Mouse (Mus musculus): ENCODE data around the gene 1700093K21Rik. TPM values are rescaled to one million over a fixed set of nuclear protein-coding genes. Genes with fewer than 3 reads are reported as not detected.
"Not testable (repeated sequence)": the region's sequence is repeated elsewhere in the genome, so short reads cannot be mapped to it uniquely, and the experiment has no call there.

1700093K21Rik gene
- not detected in 2 replicates for polyA plus RNA-seq (2016; fragmentation: Nextera tagmentation; extraction: Ambion mirVana)

DNA sequence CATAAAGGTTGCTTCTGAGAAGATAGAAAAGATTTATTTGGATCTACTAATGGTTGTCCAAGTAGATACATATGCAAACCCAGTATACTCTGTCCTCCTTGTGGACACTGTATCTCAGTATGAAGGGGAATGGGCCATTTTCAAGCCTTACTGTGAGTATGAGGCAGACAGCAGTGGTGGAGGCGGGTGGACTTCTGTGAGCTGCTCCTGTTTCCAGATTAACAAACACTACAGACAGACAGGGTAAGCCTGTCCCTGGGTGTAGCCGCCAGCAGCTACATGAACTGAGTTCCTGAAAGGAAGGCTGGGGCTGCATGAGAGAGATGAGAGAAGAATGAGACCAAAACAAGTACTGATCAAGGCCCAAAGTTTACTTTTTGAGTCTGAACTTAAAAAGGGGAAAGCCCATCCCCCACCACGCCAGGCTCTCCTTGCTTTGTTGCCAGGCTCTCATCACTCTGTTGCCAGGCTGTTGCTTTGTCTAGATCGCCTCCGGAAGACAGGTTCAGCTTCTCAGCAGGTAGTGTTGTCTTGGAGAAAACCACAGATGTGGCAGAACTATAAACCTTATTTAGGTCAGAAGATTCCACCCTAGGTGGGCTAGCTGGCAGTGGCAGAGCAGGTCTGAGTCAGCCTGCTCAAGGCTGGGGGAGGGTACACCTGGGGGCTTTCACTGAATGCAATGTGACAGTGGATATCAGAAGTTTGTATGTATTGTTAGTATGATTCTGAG lies at the start of gene 1700093K21Rik:
Gene 1700093K21Rik, minus strand, starts transcription at position 683 of the 733 bp plus-strand sequence.
- WGBS: 49% methylated on average over 5 of the region's 5 CpGs

DNA sequence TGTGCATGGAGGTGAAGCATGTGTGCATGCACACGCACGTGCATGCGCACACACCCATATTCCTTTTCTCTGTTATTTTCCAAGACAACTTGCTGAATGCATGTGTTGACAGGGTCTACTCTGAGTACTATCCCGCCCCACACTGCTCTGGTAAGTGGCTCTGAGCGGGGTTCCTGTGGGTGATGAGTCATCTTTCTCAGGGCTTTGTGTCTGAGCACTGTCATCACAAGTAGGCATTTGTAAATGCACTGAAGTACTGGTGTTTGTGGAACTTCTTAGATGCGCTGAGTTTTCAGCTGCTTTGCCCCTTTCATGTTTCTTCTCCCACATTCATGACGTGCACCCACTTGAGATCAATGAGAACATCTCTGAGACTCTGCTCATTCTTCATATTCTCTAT lies 49.2 kb upstream of the 1700093K21Rik start:
- no peak overlapping the region for H3K9ac ChIP-seq (replicated peaks)

More for the DNA sequence above, at the start of gene 1700093K21Rik:
- H3K4me2 ChIP-seq: no peak within 1 kb of the TSS
- no peak within 1 kb of the TSS for H3K27ac ChIP-seq
- no peak for ATAC-seq (ENCODE audit: insufficient number of reproducible peaks, insufficient read depth, low FRiP score, low TSS enrichment, low read depth)
- no peak within 1 kb of the TSS for H3K9ac ChIP-seq (replicated peaks)
- H3K27me3 ChIP-seq: no peaks in the 10 kb centered on the region
- no peak within 1 kb of the TSS for H3K4me3 ChIP-seq (replicated peaks)
- no peaks in the 10 kb centered on the region; the same call in 1 of the 2 replicates for H3K4me1 ChIP-seq (replicated peaks)
- H3K36me3 ChIP-seq: no peaks in the 10 kb centered on the region
- H3K9me3 ChIP-seq: no peaks in the 10 kb centered on the region

DNA sequence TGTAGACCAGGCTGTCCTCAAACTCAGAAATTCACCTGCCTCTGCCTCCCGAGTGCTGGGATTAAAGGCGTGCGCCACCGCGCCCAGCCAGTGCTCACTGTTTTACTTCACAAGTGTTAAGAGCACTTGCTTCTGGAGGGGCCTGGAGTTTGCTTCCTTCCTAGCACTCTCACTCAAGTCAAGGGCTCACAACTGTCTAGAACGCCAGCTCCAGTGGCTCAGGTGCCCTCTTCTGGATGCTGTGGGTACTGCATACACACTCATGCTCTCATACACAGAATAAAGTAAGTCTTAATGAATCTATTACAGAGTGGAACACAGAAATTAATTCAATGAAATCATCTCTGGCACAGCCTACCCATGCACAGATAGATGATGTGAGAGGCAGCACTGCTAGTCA lies 44.8 kb upstream of the 1700093K21Rik start:
- no peak overlapping the region for H3K9ac ChIP-seq (replicated peaks)
- peaks cover 11% of the 10 kb centered on the region for H3K36me3 ChIP-seq
- no peak overlapping the region for H3K4me3 ChIP-seq (replicated peaks)
- H3K27ac ChIP-seq: no peak overlapping the region
- no peak overlapping the region for H3K4me2 ChIP-seq
- no peaks in the 10 kb centered on the region for H3K27me3 ChIP-seq
- no peaks in the 10 kb centered on the region for H3K9me3 ChIP-seq
- ATAC-seq (ENCODE audit: insufficient number of reproducible peaks, insufficient read depth, low FRiP score, low TSS enrichment, low read depth): peak; percentile 52
- 47% methylated on average over 6 of the region's 6 CpGs for WGBS
- no peaks in the 10 kb centered on the region for H3K4me1 ChIP-seq (replicated peaks)

More for the DNA sequence above, 49.2 kb upstream of the 1700093K21Rik start:
- H3K4me2 ChIP-seq: no peak overlapping the region
- H3K9me3 ChIP-seq: no peaks in the 10 kb centered on the region
- 89% methylated on average over 7 of the region's 7 CpGs for WGBS
- no peaks in the 10 kb centered on the region for H3K4me1 ChIP-seq (replicated peaks)
- H3K4me3 ChIP-seq (replicated peaks): no peak overlapping the region
- H3K36me3 ChIP-seq: peaks cover 22% of the 10 kb centered on the region
- no peak for ATAC-seq (ENCODE audit: insufficient number of reproducible peaks, insufficient read depth, low FRiP score, low TSS enrichment, low read depth)
- H3K27ac ChIP-seq: no peak overlapping the region
- H3K27me3 ChIP-seq: no peaks in the 10 kb centered on the region

- no peaks in the 10 kb centered on the region for H3K9me3 ChIP-seq
- H3K36me3 ChIP-seq: no peaks in the 10 kb centered on the region
- no peaks in the 10 kb centered on the region for H3K4me1 ChIP-seq (replicated peaks)
- H3K4me2 ChIP-seq: no peak overlapping the region
- H3K27ac ChIP-seq: no peak overlapping the region
- no peak overlapping the region for H3K4me3 ChIP-seq (replicated peaks)
- WGBS: 71% methylated on average over 6 of the region's 6 CpGs
- H3K9ac ChIP-seq (replicated peaks): no peak overlapping the region
- H3K27me3 ChIP-seq: no peaks in the 10 kb centered on the region
- ATAC-seq (ENCODE audit: insufficient number of reproducible peaks, insufficient read depth, low FRiP score, low TSS enrichment, low read depth): no peak
Observed at GRCm38 (mm10) chr11:23557039-23557630, 36.2 kb upstream of the 1700093K21Rik start.

- no peak for ATAC-seq (ENCODE audit: insufficient number of reproducible peaks, insufficient read depth, low FRiP score, low TSS enrichment, low read depth)
- Histone ChIP-seq H3K4me2 (no peak overlapping the region), H3K9ac (replicated peaks) (no peak overlapping the region), H3K9me3 (no peaks in the 10 kb centered on the region), H3K36me3 (no peaks in the 10 kb centered on the region), H3K27ac (no peak overlapping the region), H3K4me1 (replicated peaks) (no peaks in the 10 kb centered on the region), H3K4me3 (replicated peaks) (no peak overlapping the region), H3K27me3 (no peaks in the 10 kb centered on the region)
- 82% methylated on average over 2 of the region's 2 CpGs for WGBS
Observed at GRCm38 (mm10) chr11:23537446-23537845, 16.5 kb upstream of the 1700093K21Rik start.

DNA sequence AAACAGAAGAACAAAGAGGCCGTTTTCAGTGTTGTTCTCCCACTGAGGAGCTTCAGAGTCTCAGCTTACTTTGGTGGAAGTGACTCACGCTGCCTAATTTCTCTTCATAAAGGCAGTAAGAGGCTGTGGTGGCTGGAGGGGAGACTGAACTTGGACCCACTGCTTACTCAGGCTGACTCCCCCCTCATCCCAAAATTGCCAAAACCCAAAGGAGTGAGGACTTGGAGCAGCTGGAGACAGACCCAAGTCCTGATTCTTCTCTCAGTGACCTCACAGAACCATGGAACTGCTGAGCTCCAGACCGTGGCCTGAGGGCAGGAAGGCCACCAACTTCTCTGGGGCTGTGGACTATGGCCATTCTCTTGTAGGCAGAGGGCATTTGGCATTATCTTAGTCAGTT lies 2.0 kb downstream of the 1700093K21Rik start:
- H3K36me3 ChIP-seq: no peaks in the 10 kb centered on the region
- no peaks in the 10 kb centered on the region; the same call in 1 of the 2 replicates for H3K4me1 ChIP-seq (replicated peaks)
- H3K27me3 ChIP-seq: no peaks in the 10 kb centered on the region
- no peak overlapping the region for H3K4me3 ChIP-seq (replicated peaks)
- no peaks in the 10 kb centered on the region for H3K9me3 ChIP-seq
- H3K4me2 ChIP-seq: no peak overlapping the region
- no peak for ATAC-seq (ENCODE audit: insufficient number of reproducible peaks, insufficient read depth, low FRiP score, low TSS enrichment, low read depth)
- WGBS: 84% methylated on average over 3 of the region's 3 CpGs
- no peak overlapping the region for H3K27ac ChIP-seq
- H3K9ac ChIP-seq (replicated peaks): no peak overlapping the region

- no peaks in the 10 kb centered on the region for H3K9me3 ChIP-seq
- H3K27me3 ChIP-seq: no peaks in the 10 kb centered on the region
- WGBS: 76% methylated on average over 2 of the region's 2 CpGs
- no peak overlapping the region for H3K27ac ChIP-seq
- H3K9ac ChIP-seq (replicated peaks): no peak overlapping the region
- no peak for ATAC-seq (ENCODE audit: insufficient number of reproducible peaks, insufficient read depth, low FRiP score, low TSS enrichment, low read depth)
- H3K36me3 ChIP-seq: no peaks in the 10 kb centered on the region
- H3K4me2 ChIP-seq: no peak overlapping the region
- no peaks in the 10 kb centered on the region for H3K4me1 ChIP-seq (replicated peaks)
- H3K4me3 ChIP-seq (replicated peaks): no peak overlapping the region
Observed at GRCm38 (mm10) chr11:23515315-23515714, 5.6 kb downstream of the 1700093K21Rik start.

- H3K4me1 ChIP-seq (replicated peaks); H3K36me3 ChIP-seq; H3K4me3 ChIP-seq (replicated peaks); H3K9ac ChIP-seq (replicated peaks); ATAC-seq (ENCODE audit: insufficient number of reproducible peaks, insufficient read depth, low FRiP score, low TSS enrichment, low read depth); H3K9me3 ChIP-seq; H3K4me2 ChIP-seq; H3K27me3 ChIP-seq; H3K27ac ChIP-seq: not testable (repeated sequence)
- 45% methylated on average over 4 of the region's 4 CpGs for WGBS
Observed at GRCm38 (mm10) chr11:23514785-23515184, 6.2 kb downstream of the 1700093K21Rik start.

- 63% methylated on average over 5 of the region's 5 CpGs for WGBS
- H3K9ac ChIP-seq (replicated peaks); H3K4me1 ChIP-seq (replicated peaks); H3K36me3 ChIP-seq; H3K4me2 ChIP-seq; H3K27me3 ChIP-seq; H3K4me3 ChIP-seq (replicated peaks); H3K9me3 ChIP-seq; H3K27ac ChIP-seq; ATAC-seq (ENCODE audit: insufficient number of reproducible peaks, insufficient read depth, low FRiP score, low TSS enrichment, low read depth): not testable (repeated sequence)
Observed at GRCm38 (mm10) chr11:23504801-23505200, 16.2 kb downstream of the 1700093K21Rik start.

DNA sequence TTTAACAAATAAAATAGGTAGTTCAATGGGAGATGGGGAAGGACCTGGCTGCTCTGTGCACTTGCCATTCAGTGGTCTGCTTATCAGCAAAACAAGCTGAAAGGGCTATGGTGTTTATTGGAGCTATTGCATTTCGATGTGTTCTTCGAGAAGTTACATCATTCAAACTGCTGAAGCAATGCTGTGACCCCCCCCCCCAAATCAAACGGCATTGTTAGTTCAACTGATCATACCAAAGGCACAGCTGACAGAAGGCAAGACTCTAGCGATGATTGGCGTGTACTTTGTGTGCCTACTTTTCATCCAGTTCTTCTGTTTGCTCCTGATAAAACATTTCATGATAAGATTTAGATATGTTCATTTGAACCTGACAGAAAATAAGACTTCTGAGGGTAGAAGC lies 22.3 kb downstream of the 1700093K21Rik start:
- Histone ChIP-seq H3K4me1 (replicated peaks) (peaks cover 26% of the 10 kb centered on the region), H3K27ac (peak overlapping the region; percentile 96), H3K4me2 (peak overlapping the region; percentile 67), H3K4me3 (replicated peaks) (peak overlapping the region; percentile 80), H3K9me3 (no peaks in the 10 kb centered on the region), H3K9ac (replicated peaks) (no peak overlapping the region), H3K27me3 (no peaks in the 10 kb centered on the region), H3K36me3 (peaks cover 25% of the 10 kb centered on the region)
- no peak for ATAC-seq (ENCODE audit: insufficient number of reproducible peaks, insufficient read depth, low FRiP score, low TSS enrichment, low read depth)
- WGBS: 70% methylated on average over 5 of the region's 5 CpGs

DNA sequence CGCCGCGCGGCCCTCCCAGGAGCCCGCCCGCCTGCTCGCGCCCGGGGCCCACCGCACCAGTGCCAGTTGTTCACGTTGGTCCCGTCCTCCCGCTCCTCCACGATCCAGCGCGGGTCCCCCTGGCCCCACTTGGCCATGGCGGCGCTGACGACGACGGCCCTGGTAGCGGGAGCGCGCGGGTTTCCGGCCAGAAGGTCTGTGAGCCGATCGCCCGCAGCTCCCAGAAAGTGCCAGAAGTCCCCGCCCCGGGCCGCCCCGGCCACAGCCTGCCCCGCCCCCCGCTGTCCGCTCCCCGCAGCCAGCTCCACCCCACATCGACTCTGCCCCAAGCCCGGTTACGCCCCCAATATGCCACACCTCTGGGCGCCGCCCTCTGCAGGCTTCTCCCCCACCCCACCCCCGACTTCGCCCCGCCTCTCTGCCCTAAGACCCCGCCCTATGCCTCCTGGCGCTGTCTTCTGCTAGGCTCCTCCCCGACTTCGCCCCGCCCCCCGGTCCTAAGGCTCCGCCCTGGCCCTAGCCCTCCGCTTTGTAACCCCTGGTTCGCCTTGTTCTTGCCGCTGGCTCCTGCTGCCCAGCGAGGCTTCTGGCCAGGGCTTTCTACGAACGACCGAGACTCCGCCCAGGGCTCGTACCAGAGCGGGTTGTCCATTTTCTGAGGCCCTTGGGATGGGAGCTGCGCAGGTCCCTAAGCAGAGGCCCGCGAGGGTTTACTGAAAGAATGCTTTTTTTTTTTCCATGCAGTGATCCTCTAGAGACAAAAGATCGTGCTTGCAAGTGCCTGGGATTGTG lies 23.0 kb downstream of the 1700093K21Rik start, which contains the start of gene Ahsa2:
Gene Ahsa2, minus strand, starts transcription at position 313 of the 792 bp plus-strand sequence.
- ATAC-seq (ENCODE audit: insufficient number of reproducible peaks, insufficient read depth, low FRiP score, low TSS enrichment, low read depth): peak; percentile 93
- peak within 1 kb of the TSS; percentile 91 for H3K9ac ChIP-seq (replicated peaks)
- peak within 1 kb of the TSS; percentile 80 for H3K4me3 ChIP-seq (replicated peaks)
- H3K9me3 ChIP-seq: no peaks in the 10 kb centered on the region
- peaks cover 32% of the 10 kb centered on the region for H3K36me3 ChIP-seq
- peak within 1 kb of the TSS; percentile 67 for H3K4me2 ChIP-seq
- peak within 1 kb of the TSS; percentile 96 for H3K27ac ChIP-seq
- under 1% methylated on average over 65 of the region's 66 CpGs for WGBS
- H3K27me3 ChIP-seq: no peaks in the 10 kb centered on the region
- H3K4me1 ChIP-seq (replicated peaks): peaks cover 26% of the 10 kb centered on the region
